Mouse (Mus musculus): ENCODE measurements around the gene Neurod4.
A peak's percentile ranks its signal among the peaks of the same experiment; 100 is the strongest.
"Not testable (repeated sequence)": the region's sequence is repeated elsewhere in the genome, so short reads cannot be mapped to it uniquely, and the experiment has no call there.

Neurod4 gene

GRCm38 (mm10) chr10:130280066-130280465 lies at the start of gene Neurod4:
TSS of gene Neurod4 (minus strand) at chr10:130280240.
- DNase-seq (ENCODE audit: low spot score in 2 of 2), result peak in 1 of 2 experiments; percentile 32

DNA sequence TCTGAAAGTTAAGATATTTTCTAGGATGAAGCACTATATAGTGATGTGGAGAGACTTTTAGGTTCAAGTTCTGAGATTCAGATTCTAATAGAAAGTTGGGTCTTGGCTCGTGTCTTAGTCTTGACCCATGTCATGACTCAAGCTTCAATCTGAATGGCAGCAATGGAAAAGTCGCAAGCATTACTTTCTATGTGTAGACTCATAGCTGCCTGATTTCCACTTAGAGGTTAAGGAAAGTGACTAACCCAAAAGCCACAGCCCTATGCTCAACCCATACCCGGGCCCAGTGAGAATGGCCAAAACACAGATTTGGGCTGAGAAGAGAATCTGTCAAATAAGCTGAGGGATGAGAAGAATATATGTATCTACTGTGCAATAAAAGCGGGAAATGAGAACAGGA lies 44.2 kb upstream of the Neurod4 start:
- no peak for DNase-seq (ENCODE audit: low spot score in 2 of 2)

DNA sequence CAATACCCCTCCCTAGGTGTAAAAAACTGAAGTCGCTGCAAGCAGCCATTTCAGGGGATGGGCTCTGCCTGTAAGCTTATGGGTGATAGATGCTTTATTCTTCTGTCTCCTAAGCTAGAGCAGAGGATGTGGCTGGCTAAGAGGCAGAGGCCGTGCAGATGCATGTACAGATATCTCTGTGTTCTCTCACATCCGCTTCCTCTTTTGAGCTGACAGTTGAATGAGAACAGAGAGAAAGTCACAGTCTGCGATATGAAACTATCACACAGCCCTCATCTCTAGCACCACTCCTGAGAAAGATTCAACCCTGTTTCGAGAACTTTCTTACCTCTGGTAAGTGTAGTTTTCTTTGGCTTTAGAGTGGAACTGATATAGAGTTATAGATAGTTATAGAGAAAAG lies 42.6 kb upstream of the Neurod4 start, which contains the start of gene Tespa1:
TSS of gene Tespa1 (plus strand) at position 234 of the 400 bp plus-strand sequence.
- peak in 1 of 2 experiments; percentile 49 for DNase-seq (ENCODE audit: low spot score in 2 of 2)

GRCm38 (mm10) chr10:130322062-130322461 lies 42.0 kb upstream of the Neurod4 start:
- no peak for DNase-seq (ENCODE audit: low spot score in 2 of 2)

DNA sequence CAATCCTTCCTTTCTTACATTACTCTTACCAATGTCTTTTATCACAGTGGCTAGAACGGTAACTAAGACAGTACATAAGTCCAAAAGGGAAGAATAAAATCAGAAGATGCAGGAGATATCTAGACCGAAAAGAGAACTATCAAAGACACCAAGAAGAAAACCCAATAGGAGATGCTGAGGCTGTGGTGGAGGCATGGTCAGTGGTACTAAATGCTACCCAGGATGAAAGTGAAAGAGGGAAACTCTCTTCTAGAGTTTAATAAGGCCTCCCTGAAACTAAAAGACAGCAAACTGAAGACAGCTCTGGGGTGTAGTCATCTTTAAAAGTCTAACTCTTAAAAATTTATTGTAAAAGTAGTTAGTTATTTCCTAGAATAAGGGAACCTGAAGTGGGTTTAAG lies 40.7 kb upstream of the Neurod4 start:
- no peak for DNase-seq (ENCODE audit: low spot score in 2 of 2)

GRCm38 (mm10) chr10:130318720-130319119 lies 38.7 kb upstream of the Neurod4 start:
- DNase-seq (ENCODE audit: low spot score in 2 of 2), result no peak

DNA sequence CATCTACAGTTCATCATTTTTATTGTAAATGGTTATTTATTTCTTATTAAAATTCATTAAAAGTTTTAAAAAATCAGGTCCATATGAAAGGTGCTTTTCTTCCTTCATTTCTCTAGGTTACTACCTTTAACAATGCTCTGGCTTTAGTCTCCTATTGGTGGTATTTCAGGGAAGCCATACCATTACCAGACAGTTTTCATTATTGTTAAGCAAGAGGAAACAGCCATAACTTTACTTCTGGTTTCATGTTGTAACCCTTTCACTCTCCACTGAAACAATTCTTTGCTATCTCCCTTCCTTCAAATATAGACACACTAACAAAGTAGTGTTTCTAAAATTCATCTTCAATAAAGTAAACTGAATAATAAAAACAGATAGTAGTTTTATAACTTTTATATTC lies 35.8 kb upstream of the Neurod4 start:
- no peak for DNase-seq (ENCODE audit: low spot score in 2 of 2)

- peak in 1 of 2 experiments; percentile 18 for DNase-seq (ENCODE audit: low spot score in 2 of 2)
Measured at GRCm38 (mm10) chr10:130314110-130314829, 34.2 kb upstream of the Neurod4 start.

DNA sequence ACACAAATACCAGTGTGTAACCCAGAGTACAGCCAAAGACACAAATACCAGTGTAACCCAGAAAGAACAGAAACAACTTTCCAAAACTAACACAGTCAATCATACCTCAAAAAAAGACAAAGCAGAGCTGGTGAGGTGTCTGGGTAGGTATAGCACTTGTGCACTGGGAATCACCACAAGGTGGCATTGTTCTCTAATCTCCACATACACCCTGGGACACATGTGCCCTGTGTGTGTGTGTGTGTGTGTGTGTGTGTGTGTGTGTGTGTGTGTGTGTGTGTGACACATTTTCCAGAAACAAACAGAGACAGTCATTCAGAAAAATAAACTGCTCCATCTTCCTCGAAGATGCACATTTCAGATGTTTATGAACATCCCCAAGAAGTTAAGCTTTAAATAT lies 33.5 kb upstream of the Neurod4 start:
- peak in 1 of 2 experiments; percentile 41 for DNase-seq (ENCODE audit: low spot score in 2 of 2)

DNA sequence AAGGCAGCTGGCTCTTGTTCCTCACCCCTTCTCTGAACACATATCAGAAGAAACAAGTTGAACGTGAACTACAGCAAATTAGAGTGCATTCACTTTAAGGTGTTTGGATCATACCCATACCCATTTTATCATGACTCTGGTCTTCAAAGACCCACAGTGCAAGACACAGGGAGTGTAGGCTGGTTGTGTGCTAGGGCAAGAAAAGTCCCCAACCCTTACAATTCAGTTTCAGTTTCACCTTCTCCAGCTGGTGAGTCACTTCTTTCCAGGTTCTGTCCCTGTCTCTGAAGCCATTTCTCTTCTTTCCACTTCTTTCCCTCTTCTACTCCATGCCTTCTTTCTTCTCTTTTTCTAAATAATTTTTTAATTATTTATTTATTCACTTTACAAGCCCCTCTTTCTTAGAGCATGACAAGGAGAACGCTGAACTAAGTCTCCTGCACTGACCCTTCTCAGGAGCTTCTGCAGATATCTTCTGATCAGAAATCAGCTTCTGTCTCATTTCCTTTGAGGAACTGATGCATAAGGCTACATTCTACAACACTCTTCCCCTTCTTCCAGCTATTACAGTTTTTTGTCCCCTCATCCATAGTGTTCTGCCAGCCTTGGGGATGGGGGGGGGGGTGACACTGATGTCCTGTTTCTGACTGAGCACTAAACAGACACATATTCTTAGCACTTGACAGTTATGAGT lies 31.6 kb upstream of the Neurod4 start:
- no peak for DNase-seq (ENCODE audit: low spot score in 2 of 2)

- not testable (repeated sequence) for DNase-seq (ENCODE audit: low spot score in 2 of 2)
Measured at GRCm38 (mm10) chr10:130304138-130304537, 24.1 kb upstream of the Neurod4 start.

GRCm38 (mm10) chr10:130298748-130299147 lies 18.7 kb upstream of the Neurod4 start:
- DNase-seq (ENCODE audit: low spot score in 2 of 2), result peak in 1 of 2 experiments; percentile 32

GRCm38 (mm10) chr10:130293741-130294408 lies 13.8 kb upstream of the Neurod4 start:
- DNase-seq (ENCODE audit: low spot score in 2 of 2), result no peak

DNA sequence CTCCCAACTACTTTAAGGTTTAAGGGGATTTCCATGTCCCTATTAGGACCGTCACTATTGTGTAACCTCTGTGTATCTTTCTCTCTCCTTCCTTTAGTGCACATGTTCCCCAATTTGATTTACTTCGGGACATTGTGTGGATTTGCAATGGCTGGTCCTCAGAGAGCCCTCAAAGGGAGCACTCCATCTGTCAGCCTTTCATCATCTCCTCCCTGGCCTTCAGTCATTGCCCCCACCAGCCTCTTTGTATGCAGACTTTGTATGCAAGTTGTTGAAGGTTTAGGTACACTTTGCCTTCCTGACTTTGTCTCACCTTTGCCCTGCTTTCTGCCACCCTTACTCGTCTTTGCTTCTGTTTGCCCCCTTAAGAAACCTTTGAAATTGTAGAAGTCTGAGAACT lies 8.0 kb upstream of the Neurod4 start:
- DNase-seq (ENCODE audit: low spot score in 2 of 2), result no peak

- no peak for DNase-seq (ENCODE audit: low spot score in 2 of 2)
Measured at GRCm38 (mm10) chr10:130287201-130287600, 7.2 kb upstream of the Neurod4 start.

DNA sequence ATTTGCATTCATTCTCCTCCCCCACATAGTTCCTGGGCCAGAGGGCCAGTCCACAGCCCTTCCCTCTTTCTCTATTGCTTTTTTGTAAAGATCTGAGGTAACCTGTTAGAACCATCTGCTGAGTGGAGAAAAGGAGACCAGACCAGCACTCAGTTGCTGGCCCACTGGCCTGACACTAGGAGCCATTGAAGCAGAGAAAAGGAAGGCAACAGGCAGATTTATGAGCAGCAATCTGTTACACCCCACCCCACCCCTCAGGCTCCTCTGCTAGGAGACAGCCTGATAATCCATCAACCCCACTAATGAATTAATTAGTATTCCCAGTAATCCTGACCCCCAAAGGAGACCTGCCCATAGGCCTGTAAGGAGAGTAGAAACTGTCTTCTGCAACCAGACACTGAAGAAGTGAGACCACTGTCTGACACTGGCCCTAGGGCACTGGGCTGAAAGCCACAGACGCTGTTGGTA lies 2.0 kb upstream of the Neurod4 start:
- DNase-seq (ENCODE audit: low spot score in 2 of 2), result no peak

- no peak for DNase-seq (ENCODE audit: low spot score in 2 of 2)
Measured at GRCm38 (mm10) chr10:130276496-130276895, 3.5 kb downstream of the Neurod4 start.

- no peak for DNase-seq (ENCODE audit: low spot score in 2 of 2)
Measured at GRCm38 (mm10) chr10:130275759-130276158, 4.3 kb downstream of the Neurod4 start.

DNA sequence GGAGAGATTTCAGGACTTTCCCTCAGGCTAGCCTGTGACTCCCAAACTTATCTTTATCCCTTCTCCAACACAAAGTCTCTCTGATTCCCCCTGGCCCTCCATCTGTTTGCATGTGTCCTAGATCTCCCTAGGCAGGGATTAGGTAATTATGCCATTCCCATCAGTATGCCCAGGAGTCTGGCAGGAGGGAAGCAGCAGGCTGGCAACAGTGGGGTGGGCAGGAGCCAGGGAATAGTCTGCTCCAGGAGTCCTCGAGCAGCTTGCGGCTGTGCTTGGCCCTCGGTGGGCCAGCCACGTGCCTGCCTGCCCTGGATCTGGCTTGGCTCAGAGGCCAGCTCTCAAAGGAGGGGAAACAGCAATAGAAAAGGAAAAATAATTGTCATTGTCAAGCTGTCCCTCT lies 16.8 kb downstream of the Neurod4 start:
- DNase-seq (ENCODE audit: low spot score in 2 of 2), result no peak

- DNase-seq (ENCODE audit: low spot score in 2 of 2), result no peak
Measured at GRCm38 (mm10) chr10:130259483-130259882, 20.6 kb downstream of the Neurod4 start.

- no peak for DNase-seq (ENCODE audit: low spot score in 2 of 2)
Measured at GRCm38 (mm10) chr10:130244271-130244670, 35.8 kb downstream of the Neurod4 start.
